Mouse (Mus musculus) right cerebral cortex, adult 18-20 months (tissue): ENCODE measurements around the gene Cyb561d2.

ENCODE experiments used
- DNase-seq: peaks from one replicate; pipeline ENCODE4 v3.0.0; 2022; ENCODE audit warnings: mixed read lengths

Cyb561d2 gene

GRCm38 (mm10) chr9:107520331-107520730 lies 21.7 kb downstream of the Cyb561d2 start:
- DNase-seq: no peak

- peak; percentile 81 for DNase-seq
Measured at GRCm38 (mm10) chr9:107514303-107514955, 27.6 kb downstream of the Cyb561d2 start.

DNA sequence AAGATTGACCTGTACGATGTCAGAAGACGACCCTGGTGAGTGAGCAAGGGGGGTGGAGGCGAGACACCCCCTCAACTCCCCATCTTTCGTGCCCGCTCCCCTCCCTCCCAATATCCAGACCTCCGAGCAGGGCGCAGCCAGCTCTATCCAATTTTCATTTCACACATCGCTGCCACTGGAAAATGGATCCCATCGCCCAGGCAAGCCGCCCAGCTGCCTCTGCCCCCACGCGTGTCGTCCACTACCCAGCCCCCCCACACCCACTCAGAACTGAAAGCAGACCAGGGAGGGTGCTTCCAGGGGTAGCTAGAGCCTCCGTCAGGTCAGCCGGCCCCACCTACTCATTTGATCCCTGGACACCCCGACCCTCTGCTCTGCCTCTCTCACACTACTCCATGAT lies 29.7 kb downstream of the Cyb561d2 start:
- DNase-seq: no peak

- no peak for DNase-seq
Measured at GRCm38 (mm10) chr9:107511436-107511835, 30.6 kb downstream of the Cyb561d2 start.

DNA sequence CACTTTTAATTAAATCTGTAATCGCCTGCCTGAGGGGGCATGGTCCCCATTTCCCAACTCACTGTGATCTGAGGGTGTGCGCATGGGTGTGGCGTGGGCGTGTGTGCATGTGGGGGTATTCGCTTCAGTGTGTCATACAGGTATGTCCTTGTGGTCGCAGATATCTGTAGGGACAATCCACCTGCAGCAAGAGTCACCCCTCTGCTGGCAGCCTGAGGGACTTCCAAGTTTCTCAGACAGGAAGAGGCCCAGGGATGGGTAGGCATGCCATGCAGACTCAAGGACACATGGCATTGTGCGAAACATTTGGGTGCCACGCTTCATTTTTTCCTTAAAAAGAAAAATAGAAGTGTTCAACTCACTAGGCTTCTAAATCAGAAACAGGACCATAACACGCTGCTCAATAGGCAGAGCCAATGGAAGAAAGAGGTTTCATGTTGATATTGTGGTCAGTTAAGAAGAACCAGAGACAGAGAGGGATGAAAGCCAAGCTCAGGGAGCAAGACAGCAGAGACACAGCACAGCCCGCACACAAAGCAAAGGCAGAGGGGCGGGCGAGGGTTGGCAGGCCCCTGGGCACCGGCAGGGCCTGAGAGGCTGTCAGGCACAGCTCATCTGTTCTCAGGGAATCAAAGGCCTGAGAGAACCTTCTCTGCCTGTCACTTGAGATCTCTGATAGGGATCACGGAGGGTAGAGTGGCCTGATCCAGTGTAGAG lies 31.5 kb downstream of the Cyb561d2 start:
- no peak for DNase-seq

DNA sequence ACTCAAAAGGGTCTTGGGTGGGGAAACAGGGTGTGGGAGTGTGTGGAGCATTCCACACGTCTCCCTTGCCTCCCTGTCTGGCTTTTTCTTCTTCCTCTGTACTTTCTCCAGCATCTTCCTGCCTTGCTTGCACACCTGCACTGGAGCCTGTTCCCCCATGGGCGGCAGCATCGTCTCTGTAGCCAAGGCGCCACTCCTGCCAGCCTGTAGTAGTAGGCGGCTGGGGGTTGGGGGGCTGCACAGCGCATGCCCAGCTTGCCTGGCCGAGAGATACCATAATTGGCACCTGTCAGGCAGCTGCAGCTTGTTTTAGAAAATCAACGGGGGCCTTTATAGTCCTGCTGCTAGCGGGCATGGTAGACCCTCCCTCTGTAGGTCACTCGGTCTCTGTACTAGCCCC lies 33.7 kb downstream of the Cyb561d2 start:
- DNase-seq: peak; percentile 73

- no peak for DNase-seq
Measured at GRCm38 (mm10) chr9:107504662-107505537, 37.1 kb downstream of the Cyb561d2 start.

DNA sequence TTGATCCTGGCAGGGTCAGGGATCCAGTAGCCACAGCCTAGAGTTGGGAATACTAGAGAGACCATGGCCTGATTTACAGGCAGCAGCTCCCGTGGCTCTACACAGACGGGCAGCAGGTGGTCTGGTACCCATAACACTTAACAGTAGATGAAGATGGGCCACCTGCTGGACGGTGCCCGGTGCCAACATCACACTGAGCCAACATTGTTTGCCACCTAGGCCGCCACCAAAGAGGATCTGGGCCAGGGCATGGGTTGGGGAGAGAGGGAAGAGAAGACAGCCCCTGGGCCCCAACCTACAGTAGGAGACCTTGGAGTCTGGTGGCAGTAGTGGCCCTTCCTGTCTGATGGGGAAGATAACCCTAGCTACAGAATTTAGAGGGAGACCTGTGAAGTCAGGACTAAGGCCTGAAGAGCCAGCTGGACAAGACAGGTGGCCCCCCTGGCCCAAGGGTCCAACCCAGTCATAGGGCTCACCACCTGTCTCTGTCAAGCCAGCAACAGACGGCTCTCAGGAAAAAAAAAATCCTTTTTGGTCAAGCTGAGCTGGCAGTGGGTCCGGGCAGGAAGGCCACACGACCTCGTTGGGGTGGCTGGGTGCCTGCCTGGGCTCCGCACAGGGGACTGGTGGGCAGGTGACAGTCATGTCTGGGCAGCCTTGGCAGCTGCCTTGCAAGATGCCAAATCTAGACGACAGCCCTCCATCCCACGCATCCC lies 39.7 kb downstream of the Cyb561d2 start:
- DNase-seq: no peak

DNA sequence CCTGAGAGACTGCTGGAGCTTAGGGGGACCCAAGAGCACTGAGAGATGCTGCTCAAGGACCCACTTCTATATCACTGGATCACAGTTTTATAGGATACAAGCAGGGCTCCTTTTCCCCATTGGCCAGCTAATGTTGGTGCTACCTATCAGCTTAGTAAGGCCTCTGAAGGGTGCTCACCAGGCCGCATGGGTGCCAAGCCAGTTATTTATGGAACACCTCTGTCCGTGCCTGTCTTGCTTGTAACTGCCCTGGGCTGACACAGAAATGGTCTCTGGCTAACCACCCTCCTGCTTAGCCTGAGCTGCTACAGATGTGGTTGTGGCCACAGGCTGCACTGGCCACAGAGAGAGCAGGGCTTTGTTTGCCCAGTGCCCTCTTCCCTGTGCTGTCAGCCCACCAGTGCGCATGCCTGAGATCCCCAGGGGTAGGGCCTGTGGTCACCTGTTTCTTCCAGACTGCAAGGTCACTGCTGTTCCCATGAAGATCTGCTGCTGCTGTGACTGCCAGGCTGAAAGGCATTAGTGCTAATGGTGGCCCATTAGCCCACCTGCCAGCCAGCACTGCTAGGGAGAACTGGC lies 41.2 kb downstream of the Cyb561d2 start:
- no peak for DNase-seq

GRCm38 (mm10) chr9:107496359-107496758 lies 45.6 kb downstream of the Cyb561d2 start:
- DNase-seq: no peak

- DNase-seq: no peak
Measured at GRCm38 (mm10) chr9:107494238-107494637, 47.8 kb downstream of the Cyb561d2 start.

DNA sequence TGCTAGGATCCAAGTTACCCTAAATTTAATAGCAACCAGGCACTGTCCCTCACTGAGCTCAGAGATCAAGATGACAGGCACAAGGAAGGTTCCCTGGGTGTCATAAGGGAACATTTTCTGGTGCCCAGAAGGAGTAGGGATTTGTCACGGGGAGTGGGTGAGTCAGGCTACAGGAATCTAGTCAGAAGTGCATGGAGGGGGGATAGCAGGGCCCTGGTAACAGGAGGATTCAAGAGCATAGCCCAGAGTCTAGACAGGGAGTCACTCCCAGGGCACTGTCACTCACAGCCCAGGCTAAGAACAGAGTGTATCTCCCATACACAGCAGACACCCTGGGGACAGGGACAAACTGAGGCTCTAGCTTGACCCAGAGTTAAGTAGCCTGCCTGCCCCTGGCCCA lies 48.5 kb downstream of the Cyb561d2 start:
- no peak for DNase-seq

DNA sequence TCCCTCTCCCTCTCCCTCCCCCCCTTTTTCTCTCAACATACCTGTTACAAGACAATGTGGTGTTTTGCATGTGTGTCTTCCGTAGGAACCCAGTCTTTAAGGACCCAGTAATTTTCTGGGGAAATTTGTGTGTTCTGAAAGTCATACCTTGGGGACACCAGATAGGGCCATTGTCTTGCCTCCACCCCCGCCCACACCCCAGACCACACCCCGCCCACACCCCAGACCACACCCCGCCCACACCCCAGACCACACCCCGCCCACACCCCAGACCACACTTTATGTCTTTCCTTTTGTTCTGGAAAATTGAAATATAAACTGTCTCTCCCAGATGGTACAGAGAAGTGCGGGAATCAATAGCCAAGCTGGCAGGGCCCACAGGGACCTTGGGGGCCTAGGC lies 51.4 kb downstream of the Cyb561d2 start:
- DNase-seq: no peak

DNA sequence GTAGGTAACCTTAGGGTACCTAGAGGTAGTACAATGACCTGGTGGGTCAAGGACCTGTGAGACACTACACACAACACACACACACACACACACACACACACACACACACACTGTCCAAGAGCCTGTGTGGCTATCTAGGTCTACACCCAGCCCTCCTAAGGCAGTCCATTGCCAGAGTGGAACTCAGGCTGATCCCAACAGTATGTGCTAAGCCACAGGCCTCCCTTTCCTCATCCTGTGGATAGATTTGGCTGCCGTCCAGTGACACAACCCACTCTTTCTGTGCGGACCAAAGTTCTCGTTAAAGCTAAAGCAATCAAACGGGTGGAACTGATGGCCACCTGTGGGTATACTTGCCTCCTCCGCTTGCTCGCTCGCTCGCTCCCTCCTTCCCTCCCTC lies 51.8 kb downstream of the Cyb561d2 start:
- DNase-seq: no peak
